Comparison of ENCODE assay signal across 15 mouse cellular contexts in genomic region chr15:86276538-86277264, GRCm38 (mm10).
DNase-seq lines count a peak whose midpoint lies in the region; ATAC-seq lines count a peak whose summit lies in the region.
"Had no signal": no experiment of that assay in that cellular context is flagged by ENCODE, and none has a peak within 500 bp of the region (broad histone marks: within the 10 kb centered on the region; RNA-seq: fewer than 3 reads in every experiment).

No protein-coding gene starts in this region.

- peak overlapping the region; percentile 11; the same call in 1 of the 2 replicates for H3K4me2 ChIP-seq in forebrain, embryonic 11.5 days (ENCODE audit: low read depth, low read length, severe bottlenecking)
- H3K4me2 ChIP-seq in hindbrain, embryonic 15.5 days: no peak overlapping the region; the same call in 1 of the 2 replicates
- H3K4me2 ChIP-seq in midbrain, embryonic 15.5 days: peak overlapping the region; percentile 39
- H3K4me2 ChIP-seq: embryonic facial prominence, embryonic 15.5 days; limb, embryonic 15.5 days had no signal

- peak; percentile 81 for ATAC-seq in forebrain, embryonic 11.5 days (replicated peaks; ENCODE audit: low FRiP score)
- ATAC-seq in hindbrain, embryonic 15.5 days (ENCODE audit: low FRiP score, low read depth): peak; percentile 39; the same call in 1 of the 2 replicates
- ATAC-seq in midbrain, embryonic 15.5 days (replicated peaks): peak; percentile 53; the same call in 1 of the 2 replicates
- ATAC-seq in granulocyte monocyte progenitor cell, adult 5-6 weeks (replicated peaks; ENCODE audit: poor library complexity, severe bottlenecking): no peak

- H3K9me3 ChIP-seq in forebrain, embryonic 11.5 days (ENCODE audit: control insufficient read depth, low read length): no peaks in the 10 kb centered on the region
- H3K9me3 ChIP-seq in hindbrain, embryonic 15.5 days: no peaks in the 10 kb centered on the region
- no peaks in the 10 kb centered on the region for H3K9me3 ChIP-seq in midbrain, embryonic 15.5 days
- H3K9me3 ChIP-seq: embryonic facial prominence, embryonic 15.5 days; limb, embryonic 15.5 days had no signal

- peak; percentile 29 for DNase-seq in layer of hippocampus, adult 9-10 months (ENCODE audit: low spot score)
- DNase-seq in layer of hippocampus, postnatal 25 days (ENCODE audit: extremely low spot score in 1 of 2, low spot score in 1 of 2): no peak
- peak; percentile 62 for DNase-seq in forebrain, embryonic 11.5 days (ENCODE audit: low spot score)
- no peak for DNase-seq in heart, postnatal 14 days
- DNase-seq in cerebellum, postnatal 4 days (ENCODE audit: low spot score in 2 of 2): no peak
- DNase-seq: adrenal gland, adult 2 months; cerebellum, adult 11 months; gastrocnemius, postnatal 14 days; heart, postnatal 10 days; thymus, postnatal 36 days had no signal

- peak overlapping the region; percentile 50; the same call in 1 of the 2 replicates for H3K27ac ChIP-seq in forebrain, embryonic 11.5 days (ENCODE audit: low read depth, low read length)
- peak overlapping the region; percentile 69 for H3K27ac ChIP-seq in hindbrain, embryonic 15.5 days (replicated peaks)
- peak overlapping the region; percentile 60 for H3K27ac ChIP-seq in midbrain, embryonic 15.5 days
- H3K27ac ChIP-seq: embryonic facial prominence, embryonic 15.5 days; limb, embryonic 15.5 days had no signal

- H3K4me1 ChIP-seq in forebrain, embryonic 11.5 days (replicated peaks; ENCODE audit: control insufficient read depth, insufficient read depth, low read length): peaks cover 34% of the 10 kb centered on the region
- peaks cover 47% of the 10 kb centered on the region for H3K4me1 ChIP-seq in hindbrain, embryonic 15.5 days (replicated peaks)
- H3K4me1 ChIP-seq in midbrain, embryonic 15.5 days: peaks cover 49% of the 10 kb centered on the region

- H3K4me3 ChIP-seq in forebrain, embryonic 11.5 days (ENCODE audit: low read depth, low read length): no peak overlapping the region
- H3K4me3 ChIP-seq in hindbrain, embryonic 15.5 days: no peak overlapping the region
- H3K4me3 ChIP-seq in midbrain, embryonic 15.5 days: no peak overlapping the region
- H3K4me3 ChIP-seq: embryonic facial prominence, embryonic 15.5 days; limb, embryonic 15.5 days had no signal

- no peaks in the 10 kb centered on the region for H3K36me3 ChIP-seq in forebrain, embryonic 11.5 days (ENCODE audit: control insufficient read depth, insufficient read depth, low read length)
- H3K36me3 ChIP-seq in hindbrain, embryonic 15.5 days: no peaks in the 10 kb centered on the region
- no peaks in the 10 kb centered on the region for H3K36me3 ChIP-seq in midbrain, embryonic 15.5 days (replicated peaks)
- H3K36me3 ChIP-seq: embryonic facial prominence, embryonic 15.5 days; limb, embryonic 15.5 days had no signal

- WGBS in forebrain, embryonic 11.5 days: 19% methylated on average over 11 of the region's 11 CpGs
- WGBS in hindbrain, embryonic 15.5 days: 32% methylated on average over 11 of the region's 11 CpGs
- 24% methylated on average over 11 of the region's 11 CpGs for WGBS in midbrain, embryonic 15.5 days

- peaks cover 32% of the 10 kb centered on the region for H3K27me3 ChIP-seq in forebrain, embryonic 11.5 days (ENCODE audit: control insufficient read depth, insufficient read depth, low read length)
- H3K27me3 ChIP-seq in hindbrain, embryonic 15.5 days: no peaks in the 10 kb centered on the region
- no peaks in the 10 kb centered on the region for H3K27me3 ChIP-seq in midbrain, embryonic 15.5 days (replicated peaks)
- H3K27me3 ChIP-seq: embryonic facial prominence, embryonic 15.5 days; limb, embryonic 15.5 days had no signal

- no peak overlapping the region for H3K9ac ChIP-seq in forebrain, embryonic 11.5 days (ENCODE audit: low read length)
- no peak overlapping the region for H3K9ac ChIP-seq in hindbrain, embryonic 15.5 days
- no peak overlapping the region for H3K9ac ChIP-seq in midbrain, embryonic 15.5 days
- H3K9ac ChIP-seq: embryonic facial prominence, embryonic 15.5 days; limb, embryonic 15.5 days had no signal

- intact Hi-C loops in heart, postnatal 14 days (cut with DNase I): no loop called here

Comparison
In these comparisons a context has a peak if more than half of its experiments do, and no peak if none do; other contexts are left out.
1. DNase-seq: peak in layer of hippocampus, adult 9-10 months (single experiment) and forebrain, embryonic 11.5 days (single experiment); none in layer of hippocampus, postnatal 25 days (0 of 2), heart, postnatal 14 days (0 of 2) and cerebellum, postnatal 4 days (0 of 2).
2. Peak in every context shown above with its lines, with median percentiles within 50 percentile points of each other: H3K27ac ChIP-seq.